Mouse (Mus musculus) left cerebral cortex, postnatal 25 days (tissue): ENCODE data around the gene Cyp24a1. TPM values are rescaled to one million over a fixed set of nuclear protein-coding genes. Genes with fewer than 3 reads are reported as not detected.
"Not testable (repeated sequence)": the region's sequence is repeated elsewhere in the genome, so short reads cannot be mapped to it uniquely, and the experiment has no call there.

Source experiments
- DNase-seq, 2 experiments: peaks; one replicate each; pipeline ENCODE4 v3.0.0; 2022; ENCODE audit warnings: low spot score in 2 of 2, mixed read lengths in 1 of 2
- intact Hi-C: fragments of 180-260 bp; cut with DNase I; formaldehyde crosslinking; loops from one replicate; pipeline ENCODE4 v1.15.1; 2025
- total RNA-seq, 2 experiments: library from RNA; stranded (reverse); gene quantifications; 2 replicates each; pipeline ENCODE4 v1.2.3; 2021

Gene Cyp24a1
- total RNA-seq, 2 experiments from 2014 or later = not detected

- intact Hi-C loops = loop anchor here (5.0 kb wide), 1 partner anchor 366 kb away; no protein-coding TSS in a partner anchor
- no peak for DNase-seq
Measured at GRCm38 (mm10) chr2:170498011-170498410, 1.1 kb upstream of the Cyp24a1 start.

GRCm38 (mm10) chr2:170496154-170496930, 603 bp downstream of the Cyp24a1 start, which contains the start of gene Pfdn4:
Gene Pfdn4 (plus strand): TSS chr2:170496428.
- intact Hi-C loops = loop anchor here (5.0 kb wide), 1 partner anchor 364 kb away; no protein-coding TSS in a partner anchor
- no peak for DNase-seq

GRCm38 (mm10) chr2:170494784-170495710, 1.9 kb downstream of the Cyp24a1 start:
- no peak for DNase-seq
- intact Hi-C loops = loop anchor here (5.0 kb wide), 1 partner anchor 363 kb away; no protein-coding TSS in a partner anchor

- DNase-seq = no peak
- intact Hi-C loops = no loop called here
Measured at GRCm38 (mm10) chr2:170487890-170488502, 8.9 kb downstream of the Cyp24a1 start.

GRCm38 (mm10) chr2:170487202-170487601, 9.7 kb downstream of the Cyp24a1 start:
- intact Hi-C loops = no loop called here
- DNase-seq = no peak

GRCm38 (mm10) chr2:170483914-170484313, 13.0 kb downstream of the Cyp24a1 start:
- no peak for DNase-seq
- intact Hi-C loops = no loop called here

- intact Hi-C loops = no loop called here
- no peak for DNase-seq
Measured at GRCm38 (mm10) chr2:170482019-170482540, 14.9 kb downstream of the Cyp24a1 start.

GRCm38 (mm10) chr2:170476643-170477042, 20.3 kb downstream of the Cyp24a1 start:
- intact Hi-C loops = no loop called here

GRCm38 (mm10) chr2:170476215-170476614, 20.7 kb downstream of the Cyp24a1 start:
- no peak for DNase-seq
- intact Hi-C loops = no loop called here

More at GRCm38 (mm10) chr2:170476643-170477042, 20.3 kb downstream of the Cyp24a1 start:
- DNase-seq = no peak

GRCm38 (mm10) chr2:170475164-170475563, 21.8 kb downstream of the Cyp24a1 start:
- intact Hi-C loops = no loop called here
- no peak for DNase-seq

- DNase-seq = no peak
- intact Hi-C loops = no loop called here
Measured at GRCm38 (mm10) chr2:170474125-170474524, 22.8 kb downstream of the Cyp24a1 start.

GRCm38 (mm10) chr2:170470591-170470990, 26.4 kb downstream of the Cyp24a1 start:
- intact Hi-C loops = no loop called here
- DNase-seq = no peak

- DNase-seq = peak; percentile 23 to 45
- intact Hi-C loops = no loop called here
Measured at GRCm38 (mm10) chr2:170469616-170470308, 27.2 kb downstream of the Cyp24a1 start.

GRCm38 (mm10) chr2:170468009-170468408, 28.9 kb downstream of the Cyp24a1 start:
- no peak for DNase-seq
- intact Hi-C loops = no loop called here

GRCm38 (mm10) chr2:170464817-170465216, 32.1 kb downstream of the Cyp24a1 start:
- intact Hi-C loops = no loop called here
- no peak for DNase-seq

GRCm38 (mm10) chr2:170461652-170462051, 35.3 kb downstream of the Cyp24a1 start:
- no peak for DNase-seq
- intact Hi-C loops = no loop called here

- DNase-seq = no peak
- intact Hi-C loops = no loop called here
Measured at GRCm38 (mm10) chr2:170459805-170460204, 37.1 kb downstream of the Cyp24a1 start.

GRCm38 (mm10) chr2:170459183-170459582, 37.8 kb downstream of the Cyp24a1 start:
- intact Hi-C loops = no loop called here
- no peak for DNase-seq

GRCm38 (mm10) chr2:170453809-170454208, 43.1 kb downstream of the Cyp24a1 start:
- DNase-seq, intact Hi-C loops: not testable (repeated sequence)
